Mouse (Mus musculus): ENCODE data around the gene Nol4l. TPM values are rescaled to one million over a fixed set of nuclear protein-coding genes. Genes with fewer than 3 reads are reported as not detected.

Nol4l gene
- polyA plus RNA-seq, 1 experiment from 2014 or later = 12.9 TPM

- Histone ChIP-seq H3K27me3 (replicated peaks; ENCODE audit: control insufficient read depth, insufficient read depth, low read length) (no peaks in the 10 kb centered on the region), H3K4me2 (ENCODE audit: low read depth, low read length) (no peak overlapping the region), H3K9ac (ENCODE audit: low read depth, low read length) (no peak overlapping the region), H3K4me1 (ENCODE audit: control insufficient read depth, insufficient read depth, low read length) (0 out of 2 replicates have a peak, but pooled peaks cover 12% of the 10 kb centered on the region), H3K4me3 (ENCODE audit: low read depth, low read length) (no peak overlapping the region), H3K27ac (replicated peaks; ENCODE audit: low read depth, low read length) (peak overlapping the region; percentile 55), H3K9me3 (ENCODE audit: control insufficient read depth, low read length) (no peaks in the 10 kb centered on the region), H3K36me3 (ENCODE audit: control insufficient read depth, insufficient read depth, low read length) (peaks cover 36% of the 10 kb centered on the region)
- ATAC-seq (ENCODE audit: low read depth) (no peak), DNase-seq (ENCODE audit: low spot score) (no peak)
- WGBS = 84% methylated on average over 4 of the region's 4 CpGs
Observed at GRCm38 (mm10) chr2:153425124-153425844, 104.5 kb downstream of the Nol4l start.

- no peak overlapping the region; the same call in 1 of the 2 replicates for H3K27ac ChIP-seq (replicated peaks; ENCODE audit: low read depth, low read length)
- H3K4me2 ChIP-seq (ENCODE audit: low read depth, low read length) = no peak overlapping the region
- H3K36me3 ChIP-seq (ENCODE audit: control insufficient read depth, insufficient read depth, low read length) = peaks cover 36% of the 10 kb centered on the region
- WGBS = 78% methylated on average over 8 of the region's 8 CpGs
- no peak overlapping the region for H3K4me3 ChIP-seq (ENCODE audit: low read depth, low read length)
- H3K4me1 ChIP-seq (ENCODE audit: control insufficient read depth, insufficient read depth, low read length) = 0 out of 2 replicates have a peak, but pooled peaks cover 12% of the 10 kb centered on the region
- no peak for ATAC-seq (ENCODE audit: low read depth)
- no peak for DNase-seq (ENCODE audit: low spot score)
- H3K27me3 ChIP-seq (replicated peaks; ENCODE audit: control insufficient read depth, insufficient read depth, low read length) = no peaks in the 10 kb centered on the region
- no peak overlapping the region for H3K9ac ChIP-seq (ENCODE audit: low read depth, low read length)
- no peaks in the 10 kb centered on the region for H3K9me3 ChIP-seq (ENCODE audit: control insufficient read depth, low read length)
Observed at GRCm38 (mm10) chr2:153424557-153424956, 105.2 kb downstream of the Nol4l start.

GRCm38 (mm10) chr2:153423113-153423512 lies 106.7 kb downstream of the Nol4l start:
- peaks cover 42% of the 10 kb centered on the region for H3K36me3 ChIP-seq (ENCODE audit: control insufficient read depth, insufficient read depth, low read length)
- DNase-seq (ENCODE audit: low spot score) = no peak
- H3K9ac ChIP-seq (ENCODE audit: low read depth, low read length) = no peak overlapping the region
- no peaks in the 10 kb centered on the region for H3K9me3 ChIP-seq (ENCODE audit: control insufficient read depth, low read length)
- H3K27me3 ChIP-seq (replicated peaks; ENCODE audit: control insufficient read depth, insufficient read depth, low read length) = no peaks in the 10 kb centered on the region
- no peak overlapping the region; the same call in 1 of the 2 replicates for H3K27ac ChIP-seq (replicated peaks; ENCODE audit: low read depth, low read length)
- ATAC-seq (ENCODE audit: low read depth) = no peak
- H3K4me2 ChIP-seq (ENCODE audit: low read depth, low read length) = no peak overlapping the region
- no peak overlapping the region for H3K4me3 ChIP-seq (ENCODE audit: low read depth, low read length)
- H3K4me1 ChIP-seq (ENCODE audit: control insufficient read depth, insufficient read depth, low read length) = 0 out of 2 replicates have a peak, but pooled peaks cover 12% of the 10 kb centered on the region
- WGBS = 96% methylated on average over 2 of the region's 3 CpGs

- no peak overlapping the region for H3K9ac ChIP-seq (ENCODE audit: low read depth, low read length)
- H3K36me3 ChIP-seq (ENCODE audit: control insufficient read depth, insufficient read depth, low read length) = peaks cover 53% of the 10 kb centered on the region
- WGBS = 47% methylated on average over 5 of the region's 5 CpGs
- ATAC-seq (ENCODE audit: low read depth) = peak; percentile 63; the same call in 1 of the 2 replicates
- 0 out of 2 replicates have a peak, but pooled peaks cover 12% of the 10 kb centered on the region for H3K4me1 ChIP-seq (ENCODE audit: control insufficient read depth, insufficient read depth, low read length)
- no peaks in the 10 kb centered on the region for H3K27me3 ChIP-seq (replicated peaks; ENCODE audit: control insufficient read depth, insufficient read depth, low read length)
- DNase-seq (ENCODE audit: low spot score) = no peak
- no peaks in the 10 kb centered on the region for H3K9me3 ChIP-seq (ENCODE audit: control insufficient read depth, low read length)
- no peak overlapping the region for H3K4me3 ChIP-seq (ENCODE audit: low read depth, low read length)
- H3K27ac ChIP-seq (replicated peaks; ENCODE audit: low read depth, low read length) = no peak overlapping the region
- H3K4me2 ChIP-seq (ENCODE audit: low read depth, low read length) = no peak overlapping the region
Observed at GRCm38 (mm10) chr2:153422051-153422450, 107.7 kb downstream of the Nol4l start.

GRCm38 (mm10) chr2:153421233-153421632 lies 108.5 kb downstream of the Nol4l start:
- ATAC-seq (ENCODE audit: low read depth) = no peak
- Histone ChIP-seq H3K9me3 (ENCODE audit: control insufficient read depth, low read length) (no peaks in the 10 kb centered on the region), H3K9ac (ENCODE audit: low read depth, low read length) (no peak overlapping the region), H3K4me2 (ENCODE audit: low read depth, low read length) (no peak overlapping the region), H3K27me3 (replicated peaks; ENCODE audit: control insufficient read depth, insufficient read depth, low read length) (no peaks in the 10 kb centered on the region), H3K4me3 (ENCODE audit: low read depth, low read length) (no peak overlapping the region), H3K4me1 (ENCODE audit: control insufficient read depth, insufficient read depth, low read length) (0 out of 2 replicates have a peak, but pooled peaks cover 12% of the 10 kb centered on the region), H3K27ac (replicated peaks; ENCODE audit: low read depth, low read length) (no peak overlapping the region), H3K36me3 (ENCODE audit: control insufficient read depth, insufficient read depth, low read length) (peaks cover 60% of the 10 kb centered on the region)
- no peak for DNase-seq (ENCODE audit: low spot score)

GRCm38 (mm10) chr2:153418381-153418780 lies 111.4 kb downstream of the Nol4l start:
- WGBS = 64% methylated on average over 1 of the region's 1 CpGs
- H3K36me3 ChIP-seq (ENCODE audit: control insufficient read depth, insufficient read depth, low read length) = peaks cover 73% of the 10 kb centered on the region

GRCm38 (mm10) chr2:153417841-153418240 lies 111.9 kb downstream of the Nol4l start:
- H3K27ac ChIP-seq (replicated peaks; ENCODE audit: low read depth, low read length) = no peak overlapping the region
- WGBS = 90% methylated on average over 9 of the region's 12 CpGs
- ATAC-seq (ENCODE audit: low read depth) (no peak), DNase-seq (ENCODE audit: low spot score) (no peak)
- peaks cover 77% of the 10 kb centered on the region for H3K36me3 ChIP-seq (ENCODE audit: control insufficient read depth, insufficient read depth, low read length)
- no peaks in the 10 kb centered on the region for H3K4me1 ChIP-seq (ENCODE audit: control insufficient read depth, insufficient read depth, low read length)
- H3K27me3 ChIP-seq (replicated peaks; ENCODE audit: control insufficient read depth, insufficient read depth, low read length) = no peaks in the 10 kb centered on the region
- no peak overlapping the region for H3K4me3 ChIP-seq (ENCODE audit: low read depth, low read length)
- no peaks in the 10 kb centered on the region for H3K9me3 ChIP-seq (ENCODE audit: control insufficient read depth, low read length)
- no peak overlapping the region for H3K9ac ChIP-seq (ENCODE audit: low read depth, low read length)
- no peak overlapping the region for H3K4me2 ChIP-seq (ENCODE audit: low read depth, low read length)

More at GRCm38 (mm10) chr2:153418381-153418780, 111.4 kb downstream of the Nol4l start:
- H3K9me3 ChIP-seq (ENCODE audit: control insufficient read depth, low read length) = no peaks in the 10 kb centered on the region
- H3K4me1 ChIP-seq (ENCODE audit: control insufficient read depth, insufficient read depth, low read length) = no peaks in the 10 kb centered on the region
- ATAC-seq (ENCODE audit: low read depth) = peak; percentile 51
- DNase-seq (ENCODE audit: low spot score) = peak; percentile 28
- H3K27me3 ChIP-seq (replicated peaks; ENCODE audit: control insufficient read depth, insufficient read depth, low read length) = no peaks in the 10 kb centered on the region
- H3K4me2 ChIP-seq (ENCODE audit: low read depth, low read length) = no peak overlapping the region
- no peak overlapping the region for H3K9ac ChIP-seq (ENCODE audit: low read depth, low read length)
- no peak overlapping the region for H3K27ac ChIP-seq (replicated peaks; ENCODE audit: low read depth, low read length)
- H3K4me3 ChIP-seq (ENCODE audit: low read depth, low read length) = no peak overlapping the region

GRCm38 (mm10) chr2:153414607-153415006 lies 115.2 kb downstream of the Nol4l start:
- Histone ChIP-seq H3K27me3 (replicated peaks; ENCODE audit: control insufficient read depth, insufficient read depth, low read length) (no peaks in the 10 kb centered on the region), H3K27ac (replicated peaks; ENCODE audit: low read depth, low read length) (no peak overlapping the region), H3K9me3 (ENCODE audit: control insufficient read depth, low read length) (no peaks in the 10 kb centered on the region), H3K4me3 (ENCODE audit: low read depth, low read length) (no peak overlapping the region), H3K9ac (ENCODE audit: low read depth, low read length) (0 out of 2 replicates have a peak overlapping the region, but pooled peaks have one; percentile 5), H3K36me3 (ENCODE audit: control insufficient read depth, insufficient read depth, low read length) (peaks cover 94% of the 10 kb centered on the region), H3K4me2 (ENCODE audit: low read depth, low read length) (no peak overlapping the region), H3K4me1 (ENCODE audit: control insufficient read depth, insufficient read depth, low read length) (no peaks in the 10 kb centered on the region)
- DNase-seq (ENCODE audit: low spot score) = peak; percentile 56
- 28% methylated on average over 2 of the region's 2 CpGs for WGBS
- no peak for ATAC-seq (ENCODE audit: low read depth)

- WGBS = 69% methylated on average over 6 of the region's 6 CpGs
- DNase-seq (ENCODE audit: low spot score) (no peak), ATAC-seq (ENCODE audit: low read depth) (no peak)
- no peaks in the 10 kb centered on the region for H3K9me3 ChIP-seq (ENCODE audit: control insufficient read depth, low read length)
- H3K27me3 ChIP-seq (replicated peaks; ENCODE audit: control insufficient read depth, insufficient read depth, low read length) = no peaks in the 10 kb centered on the region
- no peak overlapping the region for H3K4me3 ChIP-seq (ENCODE audit: low read depth, low read length)
- no peaks in the 10 kb centered on the region for H3K4me1 ChIP-seq (ENCODE audit: control insufficient read depth, insufficient read depth, low read length)
- peaks cover 93% of the 10 kb centered on the region for H3K36me3 ChIP-seq (ENCODE audit: control insufficient read depth, insufficient read depth, low read length)
- H3K9ac ChIP-seq (ENCODE audit: low read depth, low read length) = no peak overlapping the region
- H3K27ac ChIP-seq (replicated peaks; ENCODE audit: low read depth, low read length) = no peak overlapping the region
- H3K4me2 ChIP-seq (ENCODE audit: low read depth, low read length) = no peak overlapping the region
Observed at GRCm38 (mm10) chr2:153412563-153412962, 117.2 kb downstream of the Nol4l start.

Measured in embryonic facial prominence, embryonic 14.5 days (tissue).